Mouse (Mus musculus) heart, embryonic 15.5 days (tissue): ENCODE measurements around the gene Vmn1r63. TPM values are rescaled to one million over a fixed set of nuclear protein-coding genes. Genes with fewer than 3 reads are reported as not detected.
"Not testable (repeated sequence)": the region's sequence is repeated elsewhere in the genome, so short reads cannot be mapped to it uniquely, and the experiment has no call there.

Experiments
- ATAC-seq: fragments of 200-750 bp; cut with Nextera tagmentation; replicated peaks from 2 replicates; pipeline ENCODE4 v1.8.0; 2017; ENCODE audit warnings: low read depth, moderate TSS enrichment; ENCODE audit not compliant: insufficient number of reproducible peaks, insufficient read depth, low FRiP score
- H3K27ac ChIP-seq: fragments of 300-500 bp; sonication (generic); 2 replicates; pipeline ENCODE4 v1.5.1; 2015; ENCODE audit warnings: mild to moderate bottlenecking, inconsistent platforms
- H3K27me3 ChIP-seq: fragments of 300-500 bp; sonication (generic); 2 replicates; pipeline ENCODE4 v1.6.1; 2015; ENCODE audit warnings: inconsistent platforms
- H3K36me3 ChIP-seq: fragments of 300-500 bp; sonication (generic); 2 replicates; pipeline ENCODE4 v1.6.1; 2015; ENCODE audit warnings: mild to moderate bottlenecking, inconsistent platforms
- H3K4me1 ChIP-seq: fragments of 300-500 bp; sonication (generic); replicated peaks from 2 replicates; pipeline ENCODE4 v1.6.1; 2015; ENCODE audit warnings: inconsistent platforms
- H3K4me2 ChIP-seq: fragments of 300-500 bp; sonication (generic); 2 replicates; pipeline ENCODE4 v1.6.1; 2015; ENCODE audit warnings: inconsistent platforms, mild to moderate bottlenecking, moderate library complexity
- H3K4me3 ChIP-seq: fragments of 300-500 bp; sonication (generic); 2 replicates; pipeline ENCODE4 v1.5.1; 2015; ENCODE audit warnings: mild to moderate bottlenecking, inconsistent platforms
- H3K9ac ChIP-seq: fragments of 300-500 bp; sonication (generic); 2 replicates; pipeline ENCODE4 v1.6.1; 2015; ENCODE audit warnings: mild to moderate bottlenecking, inconsistent platforms
- H3K9me3 ChIP-seq: fragments of 300-500 bp; sonication (generic); replicated peaks from 2 replicates; pipeline ENCODE4 v1.6.1; 2016; ENCODE audit warnings: inconsistent platforms
- WGBS: fragments of 180-500 bp; shearing (Covaris S2); methylation state at CpG from one replicate; pipeline ENCODE4 v1.1.7; 2015; ENCODE audit warnings: mixed read lengths; 5-methylcytosine and 5-hydroxymethylcytosine counted together
- polyA plus RNA-seq: library from polyadenylated mRNA; unstranded; fragments of >200 nt; fragmentation: Nextera tagmentation; extraction: Ambion mirVana; gene quantifications from 2 replicates; pipeline ENCODE4 v1.2.1, GENCODE M21; 2015

Gene Vmn1r63
- not detected in 2 replicates for polyA plus RNA-seq

DNA sequence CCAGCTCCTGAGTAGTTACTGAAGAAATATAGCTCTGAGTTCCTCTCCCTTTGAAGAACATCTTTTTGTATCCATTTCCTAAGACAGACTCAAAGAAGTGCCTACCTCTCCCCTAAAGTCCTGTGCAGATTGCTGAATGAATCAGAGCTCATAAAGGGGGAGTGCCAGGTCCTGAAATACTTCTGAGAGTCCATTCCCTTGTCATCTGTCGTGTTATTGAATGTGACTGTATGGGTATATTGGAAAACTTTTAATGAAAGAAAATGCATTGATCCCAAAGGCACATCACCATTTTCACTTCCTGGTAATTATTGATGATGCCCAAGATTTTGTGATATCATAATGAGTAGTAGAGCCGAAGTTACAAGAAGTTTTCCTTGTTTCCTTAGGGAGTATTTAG, at the start of gene Vmn1r63:
Vmn1r63 (minus strand) TSS at position 101 of the 400 bp plus-strand sequence.
- H3K27ac ChIP-seq, H3K9ac ChIP-seq, H3K9me3 ChIP-seq, H3K27me3 ChIP-seq, H3K4me3 ChIP-seq, H3K36me3 ChIP-seq, ATAC-seq, H3K4me2 ChIP-seq, H3K4me1 ChIP-seq: not testable (repeated sequence)
- no CpG with 5 or more reads among the region's 2 CpGs for WGBS

Other genes with a start within 250 kb of the Vmn1r63 start
- gene Vmn1r61, start 192.2 kb downstream of the Vmn1r63 start, polyA plus RNA-seq, result not detected in 2 replicates
- gene Vmn1r62, start 131.8 kb downstream of the Vmn1r63 start, polyA plus RNA-seq, result not detected in 2 replicates
- not detected in 2 replicates for gene Vmn1r64, start 79.1 kb upstream of the Vmn1r63 start, polyA plus RNA-seq
- gene Vmn1r65, start 205.6 kb upstream of the Vmn1r63 start, polyA plus RNA-seq, result not detected in 2 replicates
- not detected in 2 replicates for gene Nlrp4c, start 239.7 kb upstream of the Vmn1r63 start, polyA plus RNA-seq